Mouse (Mus musculus) thymus, adult 2 months (tissue): ENCODE results near the gene Ttf2.

ENCODE experiments used
- CTCF ChIP-seq: fragments of 200-500 bp; IDR thresholded peaks from 2 replicates; pipeline ENCODE4 v1.5.1; 2012; ENCODE audit warnings: mild to moderate bottlenecking, control low read depth, low read length, moderate library complexity, borderline replicate concordance; ENCODE audit not compliant: control insufficient read depth, poor library complexity, insufficient read depth; ENCODE audit errors: extremely low read depth
- POLR2A ChIP-seq: fragments of 200-500 bp; IDR thresholded peaks from 2 replicates; pipeline ENCODE4 v1.6.1; 2012; ENCODE audit warnings: mild to moderate bottlenecking, low read length, control low read depth, moderate library complexity; ENCODE audit not compliant: control insufficient read depth, poor library complexity, insufficient read depth; ENCODE audit errors: extremely low read depth

GRCm38 (mm10) chr3:101007112-101007782, 37.8 kb upstream of the Ttf2 start:
- TF ChIP-seq CTCF, result no peak
- no peak for TF ChIP-seq POLR2A
